Mouse (Mus musculus): Measurements from ENCODE around the gene 4933412E24Rik. TPM values are rescaled to one million over a fixed set of nuclear protein-coding genes. Genes with fewer than 3 reads are reported as not detected.

Gene 4933412E24Rik
- polyA plus RNA-seq, 1 experiment = not detected

- Histone ChIP-seq H3K4me1 (replicated peaks; ENCODE audit: control insufficient read depth, insufficient read depth, low read length) (peaks cover 3% of the 10 kb centered on the region; the same call in 1 of the 2 replicates), H3K27ac (ENCODE audit: control insufficient read depth, insufficient read depth, low read length) (no peak overlapping the region), H3K36me3 (ENCODE audit: control insufficient read depth, insufficient read depth, low read length) (no peaks in the 10 kb centered on the region), H3K27me3 (ENCODE audit: control insufficient read depth, insufficient read depth, low read length) (no peaks in the 10 kb centered on the region), H3K4me3 (ENCODE audit: control insufficient read depth, insufficient read depth, low read length) (no peak overlapping the region)
- no peak for DNase-seq
- TF ChIP-seq CTCF (IDR thresholded peaks at IDR 0.05; ENCODE audit: borderline replicate concordance, control insufficient read depth, extremely low read depth, insufficient read depth, low read length, poor library complexity) (no peak), POLR2A (IDR thresholded peaks at IDR 0.05; ENCODE audit: control insufficient read depth, extremely low read depth, insufficient read depth, low read length, poor library complexity) (no peak)
- 91% methylated on average over 5 of the region's 5 CpGs for WGBS
Measured at GRCm38 (mm10) chr15:59974584-59974983, 41.8 kb downstream of the 4933412E24Rik start.

- 96% methylated on average over 7 of the region's 7 CpGs for WGBS
- TF ChIP-seq CTCF (IDR thresholded peaks at IDR 0.05; ENCODE audit: borderline replicate concordance, control insufficient read depth, extremely low read depth, insufficient read depth, low read length, poor library complexity) (no peak), POLR2A (IDR thresholded peaks at IDR 0.05; ENCODE audit: control insufficient read depth, extremely low read depth, insufficient read depth, low read length, poor library complexity) (no peak)
- Histone ChIP-seq H3K36me3 (ENCODE audit: control insufficient read depth, insufficient read depth, low read length) (no peaks in the 10 kb centered on the region), H3K4me3 (ENCODE audit: control insufficient read depth, insufficient read depth, low read length) (no peak overlapping the region), H3K27ac (ENCODE audit: control insufficient read depth, insufficient read depth, low read length) (no peak overlapping the region), H3K27me3 (ENCODE audit: control insufficient read depth, insufficient read depth, low read length) (no peaks in the 10 kb centered on the region), H3K4me1 (replicated peaks; ENCODE audit: control insufficient read depth, insufficient read depth, low read length) (peaks cover 3% of the 10 kb centered on the region; the same call in 1 of the 2 replicates)
- no peak for DNase-seq
Measured at GRCm38 (mm10) chr15:59973651-59974519, 42.5 kb downstream of the 4933412E24Rik start.

Measured in thymus, adult 2 months (tissue).